Mouse (Mus musculus): Measurements from ENCODE around the gene Slc9b1. TPM values are rescaled to one million over a fixed set of nuclear protein-coding genes. Genes with fewer than 3 reads are reported as not detected.

The Slc9b1 gene
- total RNA-seq, 2 experiments from 2014 or later = not detected

DNA sequence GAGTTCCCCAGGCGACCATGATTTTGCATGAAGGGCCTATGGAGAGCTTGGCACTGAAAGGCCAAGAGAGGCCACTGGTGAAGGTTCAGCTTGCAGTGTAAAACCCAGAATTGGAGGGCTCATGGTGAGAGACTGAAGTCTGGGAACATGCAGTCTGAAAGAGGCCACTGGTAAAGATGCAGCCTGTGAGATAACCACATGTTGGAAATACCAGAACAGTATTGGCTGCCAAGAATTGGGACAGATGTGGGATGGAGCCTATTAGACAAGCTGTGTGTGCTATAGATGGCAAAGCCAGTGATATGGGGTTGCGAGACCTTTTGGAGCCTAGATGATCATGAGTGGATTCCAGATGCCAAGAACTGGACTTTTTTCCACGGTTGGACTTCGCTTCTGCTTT lies 32.0 kb downstream of the Slc9b1 start:
- no peak for ATAC-seq (ENCODE audit: poor library complexity, severe bottlenecking)

DNA sequence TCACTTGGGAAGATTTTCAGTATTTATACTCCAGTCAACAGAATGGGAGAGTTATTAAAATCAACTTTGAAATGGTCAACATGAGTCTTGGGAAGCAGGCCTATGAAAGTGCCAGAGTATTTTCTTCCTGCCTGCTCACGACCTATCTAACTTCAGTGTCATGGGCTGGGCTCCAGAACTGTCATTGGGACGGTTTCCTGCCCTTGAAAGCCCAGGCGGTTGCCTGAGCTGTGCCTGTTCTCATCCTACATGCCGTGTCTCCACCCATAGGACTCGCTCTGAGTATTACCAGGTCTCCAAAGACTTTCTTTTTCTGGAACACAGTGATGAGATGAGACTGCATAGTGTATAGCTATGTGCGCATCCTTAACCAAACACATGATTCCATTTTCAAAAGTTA lies 45.4 kb downstream of the Slc9b1 start:
- ATAC-seq (ENCODE audit: poor library complexity, severe bottlenecking) = no peak

DNA sequence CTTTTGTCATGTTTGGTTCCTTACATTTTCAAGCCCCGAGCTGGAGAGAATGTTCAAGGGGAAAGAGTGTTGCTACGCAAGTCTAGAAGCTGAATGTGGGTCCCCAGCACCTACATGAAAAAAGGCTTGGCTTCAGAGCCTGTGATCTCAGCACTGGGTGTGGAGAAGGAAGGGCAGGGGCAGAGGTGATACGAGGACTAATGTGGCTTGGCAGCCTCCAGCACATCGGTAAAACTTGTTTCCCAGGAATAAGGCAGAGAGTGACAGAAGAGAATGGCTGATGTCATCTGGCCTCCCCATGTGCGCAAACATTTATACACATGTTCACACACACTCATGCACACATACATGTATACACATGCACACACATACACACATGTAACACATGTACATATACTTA lies 47.3 kb downstream of the Slc9b1 start:
- no peak for ATAC-seq (ENCODE audit: poor library complexity, severe bottlenecking)

DNA sequence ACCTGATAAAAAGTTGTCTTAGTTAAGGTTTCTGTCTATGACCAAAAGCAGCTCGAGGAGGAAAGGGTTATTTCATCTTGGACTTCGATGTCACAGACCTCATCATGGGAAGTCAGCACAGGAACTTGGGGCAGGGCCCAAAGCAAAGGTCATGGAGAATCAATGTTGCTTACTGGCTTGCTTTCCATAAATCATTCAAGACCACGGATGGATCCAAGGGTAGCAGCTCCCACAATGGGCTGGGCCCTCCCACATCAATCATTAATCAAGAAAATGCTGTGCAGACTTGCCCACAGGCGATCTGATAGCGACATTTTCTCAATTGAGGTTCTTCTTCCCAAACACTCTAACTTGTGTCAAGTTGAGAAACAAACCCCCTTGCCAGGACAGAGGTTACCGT lies 48.3 kb downstream of the Slc9b1 start:
- no peak for ATAC-seq (ENCODE audit: poor library complexity, severe bottlenecking)

DNA sequence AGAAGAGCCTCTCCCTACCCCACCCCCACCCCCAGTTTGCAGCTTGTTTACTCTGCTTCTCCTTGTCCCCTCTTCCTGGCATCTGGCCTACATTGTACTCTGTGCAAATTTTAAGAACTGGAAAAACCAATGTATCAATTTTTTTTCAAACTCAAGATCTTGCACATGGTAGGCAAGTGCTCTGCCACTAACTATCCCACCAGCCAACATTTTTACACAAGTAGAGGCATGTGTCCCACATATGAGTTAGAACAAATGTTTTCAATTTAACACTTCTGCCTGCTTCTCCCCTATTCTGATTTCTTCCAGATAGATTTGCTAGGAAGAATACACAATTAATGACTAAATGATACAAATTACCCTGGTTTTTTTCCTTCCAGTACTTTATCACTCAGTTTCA lies 49.3 kb downstream of the Slc9b1 start:
- ATAC-seq (ENCODE audit: poor library complexity, severe bottlenecking) = no peak

DNA sequence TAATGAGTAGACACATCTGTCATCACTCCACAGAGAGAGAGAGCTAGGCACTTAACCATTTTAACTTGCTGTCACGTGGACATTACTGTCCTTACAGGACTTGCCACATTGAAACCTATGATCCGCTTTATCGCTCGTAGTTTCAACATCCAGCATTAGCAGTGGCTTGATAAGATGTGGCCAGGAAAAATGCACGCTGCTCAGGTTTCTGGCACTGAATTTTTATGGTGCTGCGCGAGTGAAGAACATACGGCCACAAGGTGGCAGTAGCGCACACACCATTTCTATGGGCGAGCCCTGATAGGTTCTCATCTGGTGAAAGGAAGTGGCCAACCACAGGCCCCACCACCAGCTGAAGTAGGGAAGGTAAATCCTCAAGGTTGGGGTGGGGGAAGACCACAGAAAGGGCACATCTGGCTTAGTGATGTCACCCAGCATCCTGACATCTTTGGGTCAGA lies 54.4 kb downstream of the Slc9b1 start:
- ATAC-seq (ENCODE audit: poor library complexity, severe bottlenecking) = peak; percentile 99

DNA sequence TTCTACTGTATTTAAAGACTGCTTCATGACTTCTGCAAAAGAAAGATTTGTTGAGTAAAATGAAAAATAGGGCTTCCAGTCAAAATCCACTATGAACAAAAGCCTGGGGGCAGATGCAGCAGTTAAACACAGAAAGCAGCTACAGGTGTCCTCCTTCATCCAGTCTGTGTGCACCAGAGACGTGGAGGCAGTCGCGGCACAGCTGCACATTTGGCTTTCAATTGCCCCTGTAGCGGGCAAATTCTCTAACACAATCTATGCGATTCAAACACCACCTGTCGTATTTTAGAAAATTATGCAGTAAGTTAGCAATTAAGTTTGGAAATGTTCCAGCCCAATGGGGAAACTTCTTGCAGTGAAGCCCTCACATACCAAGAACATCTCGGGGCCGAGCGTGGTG lies 55.4 kb downstream of the Slc9b1 start:
- ATAC-seq (ENCODE audit: poor library complexity, severe bottlenecking) = no peak

DNA sequence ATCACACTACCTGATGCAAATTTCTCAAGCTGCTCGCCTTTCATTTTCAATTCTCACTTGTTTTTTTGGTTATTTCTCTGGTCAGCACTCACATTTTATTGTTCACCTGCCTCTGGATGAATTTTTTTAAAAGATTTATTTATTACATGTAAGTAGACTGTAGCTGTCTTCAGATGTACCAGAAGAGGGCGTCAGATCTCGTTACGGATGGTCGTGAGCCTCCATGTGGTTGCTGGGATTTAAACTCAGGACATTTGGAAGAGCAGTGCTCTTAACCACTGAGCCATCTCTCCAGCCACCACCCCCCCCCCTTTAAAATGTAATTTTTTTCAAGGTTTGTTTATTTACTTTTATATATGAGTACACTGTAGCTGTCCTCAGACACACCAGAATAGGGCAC lies 56.0 kb downstream of the Slc9b1 start:
- ATAC-seq (ENCODE audit: poor library complexity, severe bottlenecking) = no peak

DNA sequence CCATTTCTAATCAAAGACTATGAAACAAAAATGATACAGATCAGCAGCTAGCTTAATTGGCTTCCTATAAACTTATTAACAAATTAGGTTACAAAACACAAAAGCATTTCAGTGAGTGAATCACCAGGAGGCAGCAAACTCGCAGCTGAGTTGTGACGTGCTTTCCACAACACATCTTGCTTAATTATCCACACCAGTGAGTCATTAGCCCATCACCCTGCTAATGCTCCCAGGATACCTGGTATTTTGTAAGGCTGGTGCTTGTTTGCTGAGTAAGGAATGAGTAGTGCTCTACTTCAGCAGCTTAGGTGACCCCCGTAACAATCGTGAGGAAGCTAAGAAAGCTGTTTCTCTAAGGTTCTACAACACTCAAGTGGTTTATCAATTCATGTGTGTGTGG lies 56.8 kb downstream of the Slc9b1 start:
- no peak for ATAC-seq (ENCODE audit: poor library complexity, severe bottlenecking)

DNA sequence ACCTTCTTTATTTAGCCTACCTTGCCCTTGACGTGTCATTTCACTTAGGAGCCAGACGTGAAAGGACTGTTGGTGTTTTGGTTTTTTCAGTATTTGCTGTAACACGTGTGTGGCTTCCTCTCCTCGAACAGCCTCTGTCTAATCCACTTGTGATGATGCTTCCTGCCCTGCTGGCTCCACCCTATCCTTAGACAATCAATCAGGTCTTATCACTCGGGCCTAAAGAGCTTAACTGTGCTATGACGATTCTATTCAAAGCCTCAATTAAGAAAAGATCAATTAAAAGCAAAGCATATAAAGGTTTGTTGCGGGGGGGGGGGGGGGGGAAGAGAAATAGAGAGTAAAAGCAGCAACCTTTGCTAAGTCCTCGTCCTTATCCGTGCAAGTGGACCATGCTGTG lies 59.5 kb downstream of the Slc9b1 start:
- no peak for ATAC-seq (ENCODE audit: poor library complexity, severe bottlenecking)

DNA sequence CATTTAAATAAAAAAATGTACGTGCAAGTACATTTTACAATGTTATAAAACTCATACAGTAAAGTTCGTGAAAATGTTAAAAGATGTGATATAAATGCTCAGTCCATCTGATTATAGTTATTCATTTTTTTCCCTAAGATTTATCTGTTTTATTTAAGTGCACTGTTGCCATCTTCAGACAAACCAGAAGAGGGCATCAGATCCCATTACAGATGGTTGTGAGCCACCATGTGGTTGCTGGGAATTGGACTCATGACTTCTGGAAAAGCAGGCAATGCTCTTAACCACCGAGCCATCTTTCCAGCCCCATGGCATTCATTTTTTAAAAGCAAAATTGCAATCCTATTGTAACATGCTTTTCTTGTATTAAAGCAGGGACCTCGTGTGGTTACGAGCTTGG lies 61.4 kb downstream of the Slc9b1 start:
- no peak for ATAC-seq (ENCODE audit: poor library complexity, severe bottlenecking)

DNA sequence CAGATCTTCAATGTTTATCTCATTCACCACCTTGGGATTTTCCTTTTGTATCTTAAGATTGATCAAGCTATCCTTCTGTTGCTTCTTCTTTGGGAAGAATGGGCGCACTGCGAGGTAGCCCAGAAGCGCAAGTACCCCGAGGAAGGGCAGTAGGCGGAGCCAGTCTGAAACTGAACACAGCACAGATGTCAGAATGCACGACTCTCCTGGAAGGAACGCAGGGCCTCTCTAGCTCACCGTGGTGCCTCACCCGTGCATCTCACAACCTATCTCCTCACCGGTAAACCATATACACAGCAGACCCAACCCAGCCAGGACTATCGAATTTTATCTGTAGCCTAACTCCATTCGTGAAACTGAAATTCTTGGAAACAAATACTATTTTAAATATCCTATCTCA lies 63.2 kb downstream of the Slc9b1 start:
- ATAC-seq (ENCODE audit: poor library complexity, severe bottlenecking) = no peak

DNA sequence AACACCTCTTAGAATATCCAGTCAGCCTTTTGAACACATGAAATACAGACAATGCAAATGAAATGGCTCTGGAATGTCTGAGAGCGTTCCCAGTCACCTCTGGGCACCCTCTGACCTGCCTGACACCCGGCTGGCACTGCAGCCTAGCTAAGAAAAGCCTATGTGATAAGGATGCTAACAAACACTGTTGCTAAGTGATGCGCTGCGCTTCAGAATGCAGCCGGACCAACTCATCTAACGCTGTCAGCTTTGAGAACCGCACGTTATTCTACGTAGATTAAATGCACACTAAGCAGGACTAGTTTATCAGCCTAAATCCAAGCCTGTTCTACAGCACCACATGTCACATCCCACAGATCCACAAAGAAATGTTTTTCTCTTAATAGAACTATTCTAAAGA lies 64.0 kb downstream of the Slc9b1 start:
- ATAC-seq (ENCODE audit: poor library complexity, severe bottlenecking) = no peak

DNA sequence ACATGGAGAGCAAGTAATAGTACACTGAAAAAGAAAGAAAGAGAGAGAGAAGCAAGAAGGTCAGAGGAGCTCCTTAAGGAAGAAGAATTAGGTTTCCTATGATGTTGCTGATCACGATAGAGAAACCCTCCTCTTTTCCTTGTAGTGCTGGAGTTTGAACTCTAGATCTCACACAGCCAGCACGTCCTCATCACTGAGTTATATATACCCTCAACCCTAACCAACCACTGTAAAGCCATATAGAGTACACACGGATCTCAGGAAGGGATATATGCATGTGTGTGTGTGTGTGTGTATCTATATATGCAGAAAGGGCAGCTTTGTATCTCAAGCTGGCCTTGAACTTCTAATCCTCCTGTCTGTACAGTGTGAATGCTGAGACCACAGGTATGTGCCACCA lies 69.4 kb downstream of the Slc9b1 start:
- ATAC-seq (ENCODE audit: poor library complexity, severe bottlenecking) = no peak

DNA sequence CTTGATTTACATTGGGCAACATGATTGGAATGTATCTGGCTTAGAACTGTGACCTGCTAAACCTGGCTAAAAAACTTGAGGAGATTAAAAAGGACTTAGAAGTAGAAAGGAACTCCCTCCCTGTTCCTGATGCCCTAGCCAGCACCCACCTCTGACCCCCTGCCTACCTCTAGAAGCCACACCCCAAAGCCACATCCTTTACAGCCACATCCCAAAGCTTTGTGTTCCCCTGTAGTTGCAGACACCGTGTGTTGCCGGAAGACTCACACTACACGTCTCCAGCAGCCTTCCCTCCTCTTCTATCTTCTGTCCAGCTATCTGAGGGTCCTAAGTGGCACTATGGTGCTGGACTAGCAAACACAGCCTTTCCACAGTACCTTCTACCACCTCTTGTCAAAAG lies 70.0 kb downstream of the Slc9b1 start:
- peak; percentile 41 for ATAC-seq (ENCODE audit: poor library complexity, severe bottlenecking)

DNA sequence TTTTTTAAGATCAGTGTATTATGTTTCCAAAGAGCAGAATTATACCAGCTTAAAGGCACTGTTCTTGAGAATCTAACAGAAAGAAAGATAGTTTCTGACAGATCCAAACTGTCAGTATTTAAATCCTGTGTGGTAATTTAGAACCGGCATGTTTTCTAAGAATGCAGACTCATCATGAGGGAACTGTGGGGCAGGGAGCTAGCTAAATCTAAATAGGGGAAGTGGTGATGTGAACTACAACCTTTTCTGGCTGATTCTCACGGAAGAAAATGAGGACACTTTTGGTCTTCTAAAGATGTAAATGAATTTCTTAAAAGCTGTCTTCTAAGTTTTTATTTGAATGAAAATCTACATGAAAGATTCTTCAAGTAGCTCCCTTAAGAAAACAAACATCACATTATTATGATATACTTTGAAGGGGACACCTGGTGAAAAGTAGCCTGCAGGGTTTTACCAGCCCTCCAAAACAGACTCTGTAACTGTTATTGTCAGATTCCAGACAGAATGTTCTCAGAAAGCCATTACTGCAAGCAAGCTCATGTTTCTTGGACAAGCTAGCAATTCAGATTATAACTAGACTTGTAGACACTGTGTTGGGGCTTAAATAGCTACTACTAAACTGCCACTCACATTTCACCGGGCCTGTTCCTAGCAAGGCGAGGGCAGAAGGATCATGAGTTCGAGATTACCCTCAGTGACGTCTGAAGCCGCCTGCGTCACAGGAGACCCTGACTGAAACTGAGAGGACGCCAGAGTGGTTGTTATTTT lies 72.9 kb downstream of the Slc9b1 start:
- peak; percentile 62 for ATAC-seq (ENCODE audit: poor library complexity, severe bottlenecking)

DNA sequence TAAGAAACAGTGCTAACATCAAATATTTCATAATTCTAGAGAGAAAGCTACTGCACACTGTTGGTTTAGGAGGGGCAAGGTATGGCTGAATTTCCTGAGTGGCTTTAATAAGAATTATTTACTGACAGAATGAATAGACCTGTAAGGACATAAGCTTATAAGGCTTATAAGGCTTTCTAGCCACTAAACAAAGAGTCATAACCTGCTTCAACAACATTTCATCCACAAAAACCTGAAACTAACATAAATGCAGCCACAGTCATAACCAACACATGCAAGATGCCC lies 73.4 kb downstream of the Slc9b1 start:
- ATAC-seq (ENCODE audit: poor library complexity, severe bottlenecking) = no peak

DNA sequence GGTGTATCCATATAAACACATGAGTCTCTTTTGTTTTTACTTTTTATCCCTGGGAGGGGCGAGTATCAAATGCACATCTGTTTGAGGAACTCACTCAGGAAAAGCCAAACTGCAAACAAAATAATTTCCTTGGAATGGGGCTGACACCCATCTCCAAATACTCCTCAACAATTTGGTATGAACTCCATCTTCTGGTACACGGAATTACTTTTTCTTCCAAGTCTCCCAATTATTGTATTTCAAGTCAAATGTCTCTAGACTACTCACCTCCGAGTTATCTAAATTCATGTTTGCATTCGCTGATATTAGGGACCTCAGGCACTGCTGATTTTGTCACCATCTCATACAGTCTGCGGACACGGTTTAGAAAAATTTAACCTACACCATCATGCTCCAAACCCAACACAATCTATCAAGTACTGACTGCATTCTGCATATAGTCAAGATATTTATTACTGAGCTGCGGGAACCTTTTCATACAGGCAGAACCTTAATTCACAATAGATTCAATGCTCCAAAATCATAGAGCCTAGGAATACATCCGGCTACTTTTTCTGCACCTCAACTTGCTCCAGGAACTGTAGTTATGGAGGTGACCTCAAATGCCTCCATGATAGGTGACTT lies 74.5 kb downstream of the Slc9b1 start:
- ATAC-seq (ENCODE audit: poor library complexity, severe bottlenecking) = no peak

DNA sequence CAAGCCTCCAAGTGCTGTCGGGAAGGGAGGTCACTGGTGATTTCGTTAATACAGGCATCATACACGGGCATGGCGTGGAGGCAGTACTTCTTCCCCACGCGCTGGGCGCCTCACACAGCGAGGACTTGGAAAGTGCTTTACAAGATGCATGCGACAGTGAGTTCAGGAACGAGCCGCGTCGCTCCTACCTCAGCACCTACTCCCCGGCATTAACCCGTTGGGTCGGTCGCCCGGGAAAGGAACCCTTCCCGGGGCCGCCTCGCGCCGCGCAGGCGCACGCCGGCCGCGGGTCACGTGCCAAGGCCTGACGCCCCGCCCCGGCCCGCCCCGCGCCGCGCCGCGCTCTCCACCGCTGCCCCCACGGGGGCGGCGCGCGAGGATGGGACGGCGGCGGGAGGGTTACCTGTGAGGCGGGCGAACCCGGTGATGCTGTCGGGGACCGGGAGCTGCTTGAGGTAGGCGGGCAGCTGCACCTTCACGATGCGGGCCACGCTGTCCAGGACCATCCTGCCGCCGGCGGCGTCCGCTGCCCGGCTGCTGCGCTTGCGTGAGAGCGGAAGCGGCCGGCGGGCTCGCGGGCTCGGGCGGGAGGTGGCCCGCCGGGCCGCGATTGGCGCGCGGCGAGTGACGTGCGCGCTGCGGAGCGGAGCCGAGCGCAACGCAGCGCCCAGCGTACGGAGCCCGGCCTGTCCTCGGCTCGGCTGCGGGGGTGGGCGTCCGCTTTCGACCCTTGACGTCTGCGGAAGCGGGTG lies 75.2 kb downstream of the Slc9b1 start:
- ATAC-seq (ENCODE audit: poor library complexity, severe bottlenecking) = peak; percentile 85

DNA sequence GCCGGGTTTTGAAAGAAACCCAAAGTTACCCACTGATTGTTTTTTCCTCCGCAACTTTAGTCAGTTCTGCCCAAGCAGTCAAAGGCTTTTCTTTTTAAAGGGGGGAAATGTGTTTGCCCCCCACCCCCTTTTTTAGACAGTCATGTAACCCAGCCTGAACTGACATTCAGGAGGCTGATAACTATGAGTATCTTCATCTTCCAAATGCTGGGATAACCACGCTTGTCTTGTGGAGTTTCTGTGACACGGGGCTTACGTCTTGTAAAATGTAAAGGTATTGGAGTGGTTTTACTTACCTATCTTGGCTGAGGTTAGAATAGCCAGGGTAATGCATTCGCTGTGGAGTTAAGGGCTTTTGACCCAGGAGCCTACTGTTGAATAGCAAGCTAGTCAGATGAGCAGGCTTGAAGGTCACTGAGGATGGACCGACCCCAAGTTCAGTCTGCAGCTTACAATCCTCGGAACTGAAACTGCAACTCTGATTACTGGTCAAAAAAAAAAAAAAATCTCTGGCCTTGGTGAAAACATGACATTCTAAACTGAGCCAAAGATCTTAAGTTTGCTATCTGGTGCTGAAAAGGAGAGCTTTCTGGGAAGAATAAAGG lies 75.9 kb downstream of the Slc9b1 start, which contains the start of gene Cisd2:
Gene Cisd2 (minus strand): TSS at position 318 of the 605 bp plus-strand sequence.
- peak; percentile 6; the same call in 1 of the 2 replicates for ATAC-seq (ENCODE audit: poor library complexity, severe bottlenecking)

DNA sequence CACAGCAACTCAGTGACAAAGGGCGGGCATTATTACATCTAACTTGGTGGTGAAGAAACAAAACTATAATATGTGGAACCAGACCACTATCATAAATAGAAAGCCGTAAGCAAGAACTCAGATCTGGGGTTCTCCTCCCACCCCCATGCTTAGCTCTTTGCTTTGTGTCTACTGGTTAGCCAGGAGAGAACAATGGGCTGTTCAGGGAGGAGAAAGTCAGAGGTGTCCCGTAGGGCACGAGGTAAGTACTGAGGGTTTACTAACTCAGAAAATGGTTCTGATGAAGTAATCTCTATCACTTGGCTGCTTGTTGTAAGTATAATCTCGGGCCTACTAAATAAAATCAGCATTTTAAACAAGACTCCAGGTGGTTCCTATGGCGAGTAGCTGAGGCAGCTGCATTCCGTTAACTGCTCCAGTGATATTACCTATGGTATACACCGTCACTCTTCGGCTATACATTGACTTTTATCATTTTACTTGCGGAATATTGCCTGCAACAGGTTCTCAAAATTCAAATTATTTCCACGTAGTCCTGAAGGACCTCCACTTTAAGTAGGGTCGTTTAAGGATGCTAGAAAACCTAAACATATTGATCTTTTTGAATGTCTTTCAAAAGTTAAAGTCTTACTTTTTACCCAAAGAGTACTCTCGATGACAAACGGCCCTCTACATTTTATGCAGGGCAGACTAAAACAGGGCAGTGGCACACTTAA lies 89.2 kb downstream of the Slc9b1 start:
- no peak for ATAC-seq (ENCODE audit: poor library complexity, severe bottlenecking)

Measured in megakaryocyte, adult 5-6 weeks (primary cell).